16 mouse cellular contexts compared by ENCODE assay signal in the genomic region with DNA sequence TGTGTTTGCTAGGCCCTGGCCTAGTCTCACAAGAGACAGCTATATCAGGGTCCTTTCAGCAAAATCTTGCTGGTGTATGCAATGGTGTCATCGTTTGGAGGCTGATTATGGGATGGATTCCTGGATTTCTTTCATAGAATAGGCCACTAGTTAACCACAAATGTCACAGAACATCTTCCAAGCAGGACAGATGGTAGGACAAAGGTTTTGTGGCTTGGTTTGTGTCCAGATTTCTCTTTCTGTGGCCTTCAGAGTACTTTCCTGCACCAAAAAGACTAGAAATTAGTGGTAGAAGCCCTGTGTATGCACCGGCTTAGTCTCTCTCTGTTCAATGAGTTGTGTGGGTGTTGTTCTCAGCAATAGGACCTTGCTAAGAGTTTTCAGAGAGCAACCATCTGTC.
"Had no signal": no experiment of that assay in that cellular context is flagged by ENCODE, and none has a peak within 500 bp of the region (broad histone marks: within the 10 kb centered on the region; RNA-seq: fewer than 3 reads in every experiment).

No protein-coding gene starts in this region.

- H3K4me3 ChIP-seq: neural tube, embryonic 13.5 days; neural tube, embryonic 15.5 days; stomach, embryonic 15.5 days had no signal

- H3K27ac ChIP-seq: neural tube, embryonic 13.5 days; neural tube, embryonic 15.5 days; stomach, embryonic 15.5 days; stomach, postnatal 0 days had no signal

- DNase-seq: retina, postnatal 1 day; right cerebral cortex, adult 18-20 months; right cerebral cortex, postnatal 14 days; right cerebral cortex, postnatal 25 days; right cerebral cortex, postnatal 4 days; spleen, adult 18-20 months; thymus, adult 18-20 months; thymus, adult 2 months; thymus, postnatal 14 days; thymus, postnatal 25 days; thymus, postnatal 36 days; thymus, postnatal 4 days had no signal
